Mouse (Mus musculus): ENCODE measurements around the gene Gpc6. TPM values are rescaled to one million over a fixed set of nuclear protein-coding genes. Genes with fewer than 3 reads are reported as not detected.

The Gpc6 gene
- polyA plus RNA-seq, 1 experiment from 2014 or later, result 49.0 TPM

DNA sequence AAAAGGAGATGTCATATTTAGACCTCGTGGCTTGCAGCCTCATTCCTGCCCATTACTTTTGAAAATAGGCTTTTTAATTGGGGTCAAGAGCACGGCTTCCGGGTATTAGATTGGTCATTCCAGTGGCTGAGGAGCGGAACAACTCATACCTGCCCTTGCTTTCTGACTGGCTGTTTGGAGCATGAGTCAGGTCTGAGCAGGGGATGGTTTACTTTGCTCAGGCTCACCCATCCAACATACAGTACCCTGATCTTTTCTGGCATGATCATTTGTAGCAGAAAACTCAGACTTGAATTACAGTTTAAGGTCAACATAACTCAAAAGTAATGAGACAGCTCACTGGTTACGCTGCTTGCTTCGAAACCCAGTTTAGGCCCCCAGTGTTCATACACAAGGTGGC, 1068.7 kb downstream of the Gpc6 start:
- 80% methylated on average over 6 of the region's 6 CpGs for WGBS
- no peaks in the 10 kb centered on the region for H3K9me3 ChIP-seq
- ATAC-seq (ENCODE audit: insufficient number of reproducible peaks, insufficient read depth, low FRiP score, low TSS enrichment, low read depth), result no peak
- no peak overlapping the region for H3K9ac ChIP-seq (replicated peaks)
- no peak overlapping the region for H3K27ac ChIP-seq
- no peaks in the 10 kb centered on the region for H3K36me3 ChIP-seq
- no peak overlapping the region for H3K4me3 ChIP-seq (replicated peaks)
- no peaks in the 10 kb centered on the region for H3K4me1 ChIP-seq (replicated peaks)
- H3K4me2 ChIP-seq, result no peak overlapping the region
- 0 out of 2 replicates have a peak, but pooled peaks cover 3% of the 10 kb centered on the region for H3K27me3 ChIP-seq

DNA sequence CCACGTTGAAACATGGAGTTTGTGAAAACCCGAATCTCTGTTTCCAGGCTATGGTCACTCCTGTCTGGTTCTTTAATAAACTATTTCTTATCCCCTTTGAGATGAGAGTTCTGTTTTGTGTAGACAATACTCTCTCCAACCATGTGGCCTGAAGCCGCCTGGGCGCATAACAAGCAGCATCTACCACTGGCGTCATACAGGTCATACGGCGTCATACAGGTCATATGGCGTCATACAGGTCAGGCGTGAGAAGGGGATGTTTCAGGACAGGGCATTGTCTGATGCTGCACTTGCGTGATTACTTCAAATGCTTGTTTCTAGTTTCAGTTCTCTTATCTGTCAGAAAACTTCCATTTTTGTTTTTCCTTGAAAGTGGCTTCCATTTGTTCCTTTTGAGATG, 1079.3 kb downstream of the Gpc6 start:
- no peak overlapping the region for H3K27ac ChIP-seq
- H3K4me1 ChIP-seq (replicated peaks), result peaks cover 12% of the 10 kb centered on the region; the same call in 1 of the 2 replicates
- no peaks in the 10 kb centered on the region for H3K9me3 ChIP-seq
- ATAC-seq (ENCODE audit: insufficient number of reproducible peaks, insufficient read depth, low FRiP score, low TSS enrichment, low read depth), result no peak
- no peak overlapping the region for H3K4me3 ChIP-seq (replicated peaks)
- no peak overlapping the region for H3K9ac ChIP-seq (replicated peaks)
- 87% methylated on average over 10 of the region's 10 CpGs for WGBS
- H3K4me2 ChIP-seq, result no peak overlapping the region
- no peaks in the 10 kb centered on the region for H3K36me3 ChIP-seq
- peaks cover 36% of the 10 kb centered on the region for H3K27me3 ChIP-seq

DNA sequence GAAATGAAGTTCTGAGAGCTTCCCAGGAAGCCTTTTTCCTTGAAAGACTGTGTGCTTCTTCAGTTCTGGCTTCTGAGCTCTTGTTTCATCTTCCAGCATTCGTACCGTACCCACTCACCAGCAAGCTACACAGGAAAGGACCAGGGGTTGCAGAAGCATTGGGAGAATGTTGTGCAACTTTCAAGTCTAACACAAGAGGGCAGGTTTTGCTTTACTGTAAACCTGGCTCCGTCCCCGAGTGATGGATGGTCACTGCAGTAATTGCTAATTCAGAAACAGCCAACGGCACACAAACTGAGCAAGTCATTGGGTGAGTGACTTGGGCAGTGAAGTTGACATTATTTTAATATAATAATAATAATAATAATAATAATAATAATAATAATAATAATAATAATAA, 1080.6 kb downstream of the Gpc6 start:
- no peak overlapping the region for H3K9ac ChIP-seq (replicated peaks)
- peaks cover 12% of the 10 kb centered on the region; the same call in 1 of the 2 replicates for H3K4me1 ChIP-seq (replicated peaks)
- no peak for ATAC-seq (ENCODE audit: insufficient number of reproducible peaks, insufficient read depth, low FRiP score, low TSS enrichment, low read depth)
- H3K27me3 ChIP-seq, result peaks cover 28% of the 10 kb centered on the region
- no peaks in the 10 kb centered on the region for H3K9me3 ChIP-seq
- no peak overlapping the region for H3K27ac ChIP-seq
- no peaks in the 10 kb centered on the region for H3K36me3 ChIP-seq
- 11% methylated on average over 5 of the region's 5 CpGs for WGBS
- H3K4me2 ChIP-seq, result no peak overlapping the region
- H3K4me3 ChIP-seq (replicated peaks), result no peak overlapping the region

DNA sequence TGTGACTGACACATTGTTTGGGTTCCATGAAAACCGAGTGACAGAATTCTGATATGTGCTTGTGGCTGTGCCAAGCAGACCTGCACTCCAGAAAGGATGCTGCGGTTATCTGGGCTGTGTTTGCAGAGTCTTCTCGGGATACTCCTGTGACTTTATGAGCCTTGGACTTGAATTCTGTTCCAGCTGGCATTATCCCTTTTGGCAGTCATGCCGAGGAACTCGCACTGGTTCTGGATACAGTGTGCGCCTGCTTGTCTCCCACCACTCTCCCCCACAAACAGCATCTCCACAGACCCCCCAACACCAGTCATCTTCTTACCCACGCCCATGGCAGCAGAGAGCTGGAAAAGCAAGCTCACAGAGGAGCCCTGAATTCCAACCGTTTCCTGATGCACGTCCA, 1084.4 kb downstream of the Gpc6 start:
- no peak overlapping the region for H3K27ac ChIP-seq
- no peak overlapping the region for H3K4me2 ChIP-seq
- no peak overlapping the region for H3K4me3 ChIP-seq (replicated peaks)
- H3K9ac ChIP-seq (replicated peaks), result no peak overlapping the region
- H3K36me3 ChIP-seq, result no peaks in the 10 kb centered on the region
- H3K27me3 ChIP-seq, result no peaks in the 10 kb centered on the region
- WGBS, result 82% methylated on average over 9 of the region's 9 CpGs
- ATAC-seq (ENCODE audit: insufficient number of reproducible peaks, insufficient read depth, low FRiP score, low TSS enrichment, low read depth), result no peak
- H3K9me3 ChIP-seq, result no peaks in the 10 kb centered on the region
- no peaks in the 10 kb centered on the region for H3K4me1 ChIP-seq (replicated peaks)

DNA sequence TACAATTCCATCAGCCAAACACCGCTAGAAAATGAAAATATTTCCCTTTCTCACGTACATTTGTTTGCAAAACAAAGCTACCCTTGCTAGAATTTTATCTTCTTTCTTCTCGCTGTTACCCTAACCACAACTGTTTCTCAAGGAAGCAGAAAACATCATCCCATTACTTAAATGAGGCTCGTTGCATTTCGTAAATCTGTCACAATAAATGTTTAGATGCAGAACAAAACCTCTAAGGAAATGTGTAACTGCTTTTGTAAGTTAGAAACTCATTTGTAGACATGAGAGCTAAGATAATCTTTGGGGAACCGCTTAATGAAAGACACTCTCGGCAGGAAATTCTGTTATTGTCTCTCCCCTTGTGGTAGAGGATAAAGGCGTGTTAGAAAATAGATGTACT, 1088.1 kb downstream of the Gpc6 start:
- no peak for ATAC-seq (ENCODE audit: insufficient number of reproducible peaks, insufficient read depth, low FRiP score, low TSS enrichment, low read depth)

DNA sequence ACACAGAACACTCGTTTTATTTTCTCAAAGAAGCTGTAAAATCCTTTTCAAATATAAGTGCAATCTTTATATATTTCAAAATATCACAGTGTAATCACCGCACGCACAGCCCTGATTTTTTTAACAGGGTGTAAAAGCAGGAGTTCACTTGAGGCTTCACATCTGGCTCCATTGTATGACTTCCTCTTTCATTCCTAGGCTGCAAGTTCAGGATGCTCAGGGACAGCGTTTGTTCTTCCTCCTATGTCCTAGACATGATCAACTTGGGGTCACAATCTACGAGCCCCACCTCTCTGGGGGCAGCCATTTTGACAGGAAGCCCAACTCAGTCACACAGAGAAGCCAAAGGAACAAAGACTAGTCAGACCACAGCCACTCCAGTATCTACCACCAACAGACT, 1094.2 kb downstream of the Gpc6 start:
- Histone ChIP-seq H3K9ac (replicated peaks) (no peak overlapping the region), H3K27me3 (peaks cover 6% of the 10 kb centered on the region; the same call in 1 of the 2 replicates), H3K4me2 (no peak overlapping the region), H3K4me3 (replicated peaks) (no peak overlapping the region), H3K27ac (no peak overlapping the region), H3K9me3 (no peaks in the 10 kb centered on the region), H3K4me1 (replicated peaks) (no peaks in the 10 kb centered on the region; the same call in 1 of the 2 replicates), H3K36me3 (no peaks in the 10 kb centered on the region)
- ATAC-seq (ENCODE audit: insufficient number of reproducible peaks, insufficient read depth, low FRiP score, low TSS enrichment, low read depth), result no peak
- WGBS, result 78% methylated on average over 5 of the region's 5 CpGs

More for the DNA sequence above, 1088.1 kb downstream of the Gpc6 start:
- Histone ChIP-seq H3K4me2 (no peak overlapping the region), H3K27ac (no peak overlapping the region), H3K27me3 (peaks cover 3% of the 10 kb centered on the region; the same call in 1 of the 2 replicates), H3K4me1 (replicated peaks) (no peaks in the 10 kb centered on the region; the same call in 1 of the 2 replicates), H3K9ac (replicated peaks) (no peak overlapping the region), H3K36me3 (no peaks in the 10 kb centered on the region), H3K9me3 (no peaks in the 10 kb centered on the region), H3K4me3 (replicated peaks) (no peak overlapping the region)
- WGBS, result 87% methylated on average over 8 of the region's 8 CpGs

DNA sequence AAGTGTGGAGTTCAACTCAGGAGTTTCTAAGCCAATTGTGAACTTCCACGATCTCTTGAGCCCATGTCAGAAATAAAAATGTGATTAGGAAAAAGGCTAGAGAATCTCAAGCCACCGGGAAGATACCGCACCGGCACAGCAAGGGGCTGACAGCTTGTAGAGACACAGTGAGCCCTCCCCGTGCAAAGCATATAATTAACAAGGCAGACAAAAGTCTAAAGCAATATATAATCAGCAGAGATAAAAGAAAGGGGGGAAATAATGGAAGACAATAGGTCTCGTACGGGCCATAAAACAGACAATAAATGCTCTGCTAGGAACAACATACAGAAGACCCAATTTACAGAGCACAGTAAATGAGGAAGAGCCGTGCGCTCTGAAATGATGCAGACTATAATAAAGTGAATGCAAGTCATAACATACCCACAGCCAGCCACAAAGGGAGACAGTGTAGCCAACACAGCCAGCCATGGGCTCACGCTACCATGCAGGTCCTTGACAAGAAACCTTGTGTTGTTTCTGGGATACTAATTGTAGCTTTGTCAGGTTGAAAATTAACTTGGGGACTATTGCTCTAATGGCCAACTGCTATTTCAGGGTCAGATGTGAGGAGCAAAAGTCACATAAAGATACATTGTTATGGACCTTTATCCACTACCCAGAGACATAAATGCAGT, 1096.9 kb downstream of the Gpc6 start:
- Histone ChIP-seq H3K36me3 (no peaks in the 10 kb centered on the region), H3K9me3 (no peaks in the 10 kb centered on the region), H3K27me3 (peaks cover 6% of the 10 kb centered on the region; the same call in 1 of the 2 replicates), H3K27ac (no peak overlapping the region), H3K4me2 (no peak overlapping the region), H3K4me3 (replicated peaks) (no peak overlapping the region), H3K4me1 (replicated peaks) (no peaks in the 10 kb centered on the region), H3K9ac (replicated peaks) (no peak overlapping the region)
- 66% methylated on average over 10 of the region's 10 CpGs for WGBS
- ATAC-seq (ENCODE audit: insufficient number of reproducible peaks, insufficient read depth, low FRiP score, low TSS enrichment, low read depth), result no peak

Small RNA genes within 50 kb of the gene (microRNA-seq; reads per million reads assigned to microRNA genes)
- not detected for gene Mir6239

All from limb, embryonic 12.5 days (tissue).